Mouse (Mus musculus) 3134 (cell line): ENCODE measurements around the gene Zfp579.
"Not testable (repeated sequence)": the region's sequence is repeated elsewhere in the genome, so short reads cannot be mapped to it uniquely, and the experiment has no call there.

Experiments
- DNase-seq: peaks from one replicate; pipeline ENCODE4 v3.0.0-alpha.2; 2011; ENCODE audit warnings: low spot score; ENCODE audit not compliant: insufficient read length; ENCODE audit errors: extremely low read depth

The Zfp579 gene

DNA sequence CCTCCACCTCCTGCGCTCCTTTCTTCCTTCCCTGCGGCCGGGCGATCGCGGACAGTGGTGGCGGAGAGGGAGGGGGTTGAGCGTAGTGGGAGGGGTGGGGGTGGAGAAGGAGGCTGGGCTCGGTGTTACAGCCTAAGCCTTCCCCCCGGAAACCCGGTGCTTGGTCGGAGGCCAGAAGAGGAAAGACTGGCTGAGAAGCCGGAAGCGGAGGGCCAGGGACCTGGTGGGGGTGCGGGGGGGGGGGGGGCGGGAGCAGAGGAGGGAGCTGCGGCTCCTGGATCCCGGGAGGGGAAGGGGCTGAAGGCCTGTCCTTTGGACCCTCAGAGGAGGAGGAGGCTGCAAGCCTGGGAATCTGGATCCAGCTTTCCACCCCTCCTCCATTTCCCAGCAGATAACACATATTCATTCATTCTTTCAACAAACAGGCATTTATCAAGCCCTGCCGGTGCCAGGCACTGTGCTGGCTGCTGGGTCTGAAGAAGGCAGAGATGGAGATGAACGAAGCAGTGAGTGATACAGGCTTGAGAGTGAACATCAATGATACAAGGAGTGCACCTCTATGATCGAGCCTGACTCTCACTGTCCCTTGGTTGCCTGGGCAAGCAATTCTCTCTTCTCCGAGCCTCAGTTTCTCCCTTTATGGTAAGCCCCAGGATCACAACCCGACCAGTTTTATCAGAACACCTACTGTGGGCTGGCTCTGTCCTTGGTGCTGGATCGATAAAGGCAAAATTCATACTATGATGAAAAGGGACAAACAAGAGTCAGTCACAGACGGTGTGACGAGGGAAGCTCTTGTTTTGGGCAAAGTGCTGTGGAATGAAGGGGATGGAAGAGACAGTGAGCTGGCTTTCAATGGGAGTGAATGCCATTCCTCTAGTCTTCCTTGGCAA lies at the start of gene Zfp579:
Gene Zfp579 (minus strand): TSS at position 156 of the 893 bp plus-strand sequence.
- DNase-seq = peak; percentile 83

DNA sequence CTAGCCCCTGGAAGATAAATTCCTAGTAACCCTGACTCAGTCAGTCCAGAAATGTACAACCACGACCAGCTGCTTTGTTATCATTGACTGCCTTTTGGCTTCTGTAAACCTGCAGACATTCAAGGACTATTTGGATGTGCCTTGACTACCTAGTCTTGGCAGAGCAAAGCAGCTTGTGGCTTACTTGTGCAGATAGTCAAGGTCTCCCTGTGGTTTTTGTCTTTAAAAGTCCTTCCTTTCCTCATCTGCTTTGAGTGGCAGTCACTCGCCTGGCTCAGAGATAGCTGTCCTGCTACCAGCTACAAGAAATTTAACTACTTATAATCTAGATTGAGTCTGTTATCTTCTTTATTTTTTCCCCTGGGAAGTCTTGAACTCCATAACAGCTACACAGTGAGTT lies 49.0 kb upstream of the Zfp579 start:
- no peak for DNase-seq

DNA sequence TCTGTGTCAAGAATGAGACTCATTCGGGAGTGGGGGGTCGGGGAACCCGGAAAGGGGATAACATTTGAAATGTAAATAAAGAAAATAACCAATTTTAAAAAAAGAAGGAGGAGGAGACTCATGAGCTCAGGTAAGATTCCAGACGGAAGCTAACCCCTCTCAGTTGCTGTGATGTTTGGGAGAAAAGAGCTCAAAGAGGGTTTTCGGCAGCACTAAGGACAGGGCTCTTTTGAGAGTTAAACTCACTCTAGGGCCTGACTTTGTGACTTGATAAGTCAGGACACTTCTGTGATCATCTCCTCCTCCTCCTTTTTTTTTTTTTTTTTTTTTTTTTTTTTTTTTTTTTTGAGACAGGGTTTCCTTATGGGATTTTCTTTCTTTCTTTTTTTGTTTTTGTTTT lies 43.0 kb upstream of the Zfp579 start:
- DNase-seq = no peak

DNA sequence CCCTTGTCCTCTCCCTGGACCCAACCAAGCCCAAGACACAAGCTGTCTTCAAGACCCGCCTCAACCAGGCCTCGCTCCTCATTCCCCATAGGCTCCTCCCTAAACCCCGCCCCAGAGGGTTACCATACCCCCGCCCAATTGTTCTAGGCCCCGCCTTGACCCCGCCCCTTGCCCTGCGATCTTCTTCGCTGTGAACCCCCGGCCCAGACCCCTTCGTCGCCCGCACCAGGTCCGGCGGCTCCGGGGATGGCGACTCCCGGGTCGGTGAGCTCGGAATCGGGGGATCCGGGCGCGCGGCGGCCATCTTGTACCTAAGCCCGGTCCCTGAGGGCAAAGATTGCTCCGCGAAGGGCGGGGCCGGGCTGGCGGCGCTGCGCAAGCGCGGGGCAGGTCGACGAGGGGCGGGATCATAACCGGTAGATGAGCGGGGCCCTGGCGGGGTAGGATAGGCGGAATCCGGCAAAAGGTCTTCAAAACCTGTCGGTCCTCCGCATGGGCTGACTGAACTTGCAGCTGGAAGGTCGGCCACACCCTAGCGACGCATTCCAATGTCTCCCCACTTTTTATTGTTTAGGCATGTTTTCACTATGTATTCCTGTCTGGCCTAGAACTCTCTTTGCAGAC lies 42.3 kb upstream of the Zfp579 start, which contains the start of gene Zfp784:
Gene Zfp784 (minus strand): TSS at position 338 of the 624 bp plus-strand sequence.
- DNase-seq = peak; percentile 96

DNA sequence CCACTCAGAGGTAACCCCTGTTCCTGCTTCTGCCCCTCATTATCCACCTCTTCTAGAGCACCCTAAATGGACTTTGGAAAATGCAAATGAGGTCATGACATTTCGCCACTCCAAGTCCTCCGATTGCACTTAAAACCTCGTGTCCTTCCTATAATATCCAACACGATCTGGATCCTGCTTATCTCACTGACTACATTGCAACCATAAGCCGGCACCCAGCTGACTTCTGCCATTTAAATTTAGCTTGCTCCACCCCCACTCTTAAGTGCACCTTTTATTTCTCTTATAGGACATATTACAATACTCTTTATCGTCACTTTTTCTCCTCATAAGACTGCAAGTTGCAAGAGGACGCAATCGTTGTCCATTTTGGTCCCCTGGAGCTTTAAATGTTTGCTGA lies 41.5 kb upstream of the Zfp579 start:
- no peak for DNase-seq

DNA sequence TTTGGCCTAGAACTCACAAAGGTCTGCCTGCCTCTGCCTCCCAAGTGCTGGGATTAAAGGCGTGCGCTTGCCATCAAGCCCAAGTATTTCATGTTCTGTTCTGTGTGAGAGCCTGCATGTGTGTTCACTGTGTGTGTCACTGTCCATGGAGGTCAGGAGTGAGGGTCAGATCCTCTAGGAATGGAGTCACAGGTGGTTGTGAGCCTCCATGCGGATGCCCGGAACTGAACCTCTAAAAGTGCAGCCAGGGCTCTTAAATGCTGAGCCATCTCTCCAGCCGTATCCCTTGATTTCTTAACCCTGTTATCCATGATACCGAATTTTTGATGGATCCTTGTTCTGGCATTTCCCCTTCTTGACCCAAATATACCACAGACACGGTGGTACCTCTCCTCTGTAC lies 41.1 kb upstream of the Zfp579 start:
- no peak for DNase-seq

DNA sequence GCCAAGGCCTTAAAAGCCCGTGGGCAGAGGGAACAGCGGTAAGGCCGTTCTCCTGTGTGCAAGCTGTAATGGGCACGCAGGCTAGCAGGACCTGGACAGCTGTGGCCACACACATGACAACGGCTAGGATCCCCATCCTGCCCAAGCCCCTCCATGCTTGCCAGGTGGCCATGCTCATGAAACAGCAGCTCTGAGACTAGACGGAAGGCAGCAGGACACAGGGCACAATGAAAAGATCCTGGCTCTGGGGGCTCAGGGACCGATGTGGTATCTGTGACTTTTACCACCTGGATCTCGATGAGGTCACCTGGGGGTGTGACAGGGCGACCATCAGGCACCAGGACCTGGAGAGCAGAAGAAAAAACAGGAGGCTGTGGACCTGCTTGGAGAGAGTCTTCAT lies 40.2 kb upstream of the Zfp579 start:
- no peak for DNase-seq

DNA sequence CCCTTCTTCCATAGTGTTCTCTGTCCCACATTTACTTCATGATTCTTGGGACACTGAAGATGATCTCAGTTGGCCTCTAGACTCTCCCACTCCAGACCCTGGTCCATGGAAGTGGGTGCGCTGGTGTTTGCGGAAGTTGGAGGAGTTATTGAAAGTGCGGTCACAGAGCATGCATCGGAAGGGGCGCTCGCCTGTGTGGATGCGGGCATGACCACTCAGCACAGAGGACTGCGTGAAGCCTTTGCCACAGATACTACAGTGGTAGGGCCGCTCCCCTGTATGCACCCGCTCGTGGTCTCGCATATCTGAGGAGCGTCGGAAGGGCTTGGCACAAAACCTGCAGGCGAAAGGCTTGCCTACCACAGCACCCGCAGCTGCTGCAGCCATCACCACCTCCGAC lies 39.7 kb upstream of the Zfp579 start:
- DNase-seq = no peak

DNA sequence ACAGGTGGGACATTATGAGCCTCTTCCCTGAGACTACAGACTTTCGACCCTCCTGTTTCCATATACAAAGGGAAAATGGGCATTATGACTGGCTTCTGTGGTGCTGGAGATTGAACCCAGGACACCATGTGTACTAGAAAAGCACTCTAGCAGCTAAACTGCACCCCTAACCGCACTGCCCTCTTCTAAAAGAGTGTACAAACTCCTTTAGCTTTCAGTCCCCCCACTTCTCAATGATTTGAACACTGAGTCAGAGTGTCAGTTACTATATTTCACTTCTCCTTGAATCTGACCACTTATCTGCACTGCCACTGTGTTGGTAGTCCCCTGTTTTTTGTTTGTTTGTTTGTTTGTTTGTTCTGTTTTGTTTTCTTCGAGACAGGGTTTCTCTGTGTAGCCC lies 37.9 kb upstream of the Zfp579 start, which contains the start of gene 4632433K11Rik:
Gene 4632433K11Rik (plus strand): TSS at position 301 of the 400 bp plus-strand sequence.
- no peak for DNase-seq

DNA sequence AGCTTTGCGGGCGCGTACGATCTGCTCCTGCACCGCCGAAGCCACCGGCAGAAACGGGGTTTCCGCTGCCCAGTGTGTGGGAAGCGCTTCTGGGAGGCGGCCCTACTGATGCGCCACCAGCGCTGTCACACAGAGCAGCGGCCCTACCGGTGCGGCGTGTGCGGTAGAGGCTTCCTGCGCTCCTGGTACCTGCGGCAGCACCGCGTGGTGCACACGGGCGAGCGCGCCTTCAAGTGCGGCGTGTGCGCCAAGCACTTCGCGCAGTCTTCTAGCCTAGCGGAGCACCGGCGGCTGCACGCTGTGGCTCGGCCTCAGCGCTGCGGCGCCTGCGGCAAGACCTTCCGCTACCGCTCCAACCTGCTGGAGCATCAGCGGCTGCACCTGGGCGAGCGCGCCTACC lies 35.5 kb upstream of the Zfp579 start:
- no peak for DNase-seq

DNA sequence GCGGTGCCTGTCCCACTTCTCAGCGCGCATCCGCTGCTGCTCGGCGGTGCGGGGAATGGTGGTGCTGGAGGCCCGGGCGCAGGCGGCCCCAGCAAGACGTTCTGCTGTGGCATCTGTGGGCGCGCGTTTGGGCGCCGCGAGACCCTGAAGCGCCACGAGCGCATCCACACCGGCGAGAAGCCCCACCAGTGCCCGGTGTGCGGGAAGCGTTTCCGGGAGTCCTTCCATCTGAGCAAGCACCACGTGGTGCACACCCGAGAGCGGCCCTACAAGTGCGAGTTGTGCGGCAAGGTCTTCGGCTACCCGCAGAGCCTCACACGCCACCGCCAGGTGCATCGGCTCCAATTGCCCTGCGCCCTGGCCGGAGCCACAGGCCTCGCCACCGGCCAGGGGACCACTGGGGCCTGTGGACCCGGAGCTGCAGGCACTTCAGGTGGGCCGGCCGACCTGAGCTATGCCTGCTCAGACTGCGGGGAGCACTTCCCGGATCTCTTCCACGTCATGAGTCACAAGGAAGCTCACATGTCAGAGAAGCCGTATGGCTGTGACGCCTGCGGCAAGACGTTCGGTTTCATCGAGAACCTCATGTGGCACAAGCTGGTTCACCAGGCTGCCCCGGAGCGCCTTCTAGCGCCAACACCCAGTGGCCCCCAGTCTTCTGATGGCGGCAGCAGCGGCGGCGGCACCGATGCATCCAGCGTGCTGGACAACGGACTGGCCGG lies 34.8 kb upstream of the Zfp579 start:
- DNase-seq = no peak

DNA sequence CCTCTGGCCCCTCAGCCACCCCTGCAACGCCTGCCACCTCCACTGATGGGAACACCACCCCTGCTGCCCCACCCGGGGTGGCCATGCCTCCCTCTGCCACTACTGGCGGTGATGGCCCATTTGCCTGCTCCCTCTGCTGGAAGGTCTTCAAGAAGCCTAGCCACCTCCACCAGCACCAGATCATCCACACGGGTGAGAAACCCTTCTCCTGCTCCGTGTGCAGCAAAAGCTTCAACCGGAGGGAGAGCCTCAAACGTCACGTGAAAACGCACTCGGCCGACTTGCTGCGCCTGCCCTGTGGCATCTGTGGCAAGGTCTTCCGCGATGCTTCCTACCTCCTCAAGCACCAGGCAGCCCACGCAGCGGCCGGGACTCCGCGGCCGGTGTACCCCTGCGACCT lies 34.0 kb upstream of the Zfp579 start:
- DNase-seq = no peak

DNA sequence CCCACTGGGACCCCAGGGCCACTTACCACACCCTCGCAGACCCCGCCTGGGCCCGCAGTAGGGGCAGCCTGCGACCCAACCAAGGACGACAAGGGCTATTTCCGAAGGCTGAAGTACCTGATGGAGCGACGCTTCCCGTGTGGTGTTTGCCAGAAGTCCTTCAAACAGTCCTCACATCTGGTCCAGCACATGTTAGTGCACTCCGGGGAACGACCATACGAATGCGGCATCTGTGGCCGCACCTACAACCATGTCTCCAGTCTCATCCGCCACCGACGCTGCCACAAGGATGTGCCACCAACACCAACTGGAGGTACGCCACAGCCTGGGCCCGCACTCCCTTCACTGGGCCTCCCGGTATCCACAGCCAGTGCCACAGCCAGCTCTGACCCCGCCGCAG lies 33.6 kb upstream of the Zfp579 start:
- DNase-seq = no peak

DNA sequence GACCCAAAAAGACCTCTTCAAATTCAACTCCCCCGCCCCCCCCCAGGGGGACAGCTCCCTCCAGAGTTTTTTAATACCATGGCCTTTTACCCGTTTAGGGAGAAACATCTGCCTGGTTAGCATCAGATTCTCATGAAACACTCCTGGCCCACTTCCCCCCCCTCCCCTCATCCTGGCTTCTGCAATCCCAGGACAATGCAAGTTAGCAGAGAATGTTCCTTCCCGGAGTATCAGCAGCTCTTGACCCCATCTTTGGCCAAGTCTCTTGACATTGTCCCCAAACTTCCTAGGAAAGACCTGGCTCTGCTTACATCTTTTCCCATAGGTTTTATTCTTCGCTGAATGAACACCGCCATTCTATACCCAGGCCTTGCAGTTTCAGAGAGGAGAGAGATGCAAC lies 25.2 kb upstream of the Zfp579 start:
- no peak for DNase-seq

DNA sequence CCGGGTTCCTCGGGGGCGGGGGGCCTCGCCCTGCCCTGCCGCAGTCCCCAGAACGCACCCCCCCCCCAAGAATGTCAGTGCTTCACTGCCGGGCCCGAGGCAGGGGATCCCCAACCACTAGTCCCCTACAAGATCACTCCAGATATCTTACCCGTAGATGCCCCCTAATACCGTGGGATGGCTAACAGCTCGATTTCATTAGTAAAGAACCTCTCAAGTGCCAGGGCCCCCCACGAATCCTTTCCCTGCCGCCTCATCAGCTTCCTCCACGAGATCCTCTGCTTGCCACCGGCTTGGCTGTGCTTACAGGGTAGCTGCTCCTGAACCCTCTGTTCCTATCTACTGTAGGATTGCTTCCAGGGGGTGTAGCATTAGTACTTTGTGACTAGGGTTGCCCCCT lies 24.7 kb upstream of the Zfp579 start:
- DNase-seq = no peak

DNA sequence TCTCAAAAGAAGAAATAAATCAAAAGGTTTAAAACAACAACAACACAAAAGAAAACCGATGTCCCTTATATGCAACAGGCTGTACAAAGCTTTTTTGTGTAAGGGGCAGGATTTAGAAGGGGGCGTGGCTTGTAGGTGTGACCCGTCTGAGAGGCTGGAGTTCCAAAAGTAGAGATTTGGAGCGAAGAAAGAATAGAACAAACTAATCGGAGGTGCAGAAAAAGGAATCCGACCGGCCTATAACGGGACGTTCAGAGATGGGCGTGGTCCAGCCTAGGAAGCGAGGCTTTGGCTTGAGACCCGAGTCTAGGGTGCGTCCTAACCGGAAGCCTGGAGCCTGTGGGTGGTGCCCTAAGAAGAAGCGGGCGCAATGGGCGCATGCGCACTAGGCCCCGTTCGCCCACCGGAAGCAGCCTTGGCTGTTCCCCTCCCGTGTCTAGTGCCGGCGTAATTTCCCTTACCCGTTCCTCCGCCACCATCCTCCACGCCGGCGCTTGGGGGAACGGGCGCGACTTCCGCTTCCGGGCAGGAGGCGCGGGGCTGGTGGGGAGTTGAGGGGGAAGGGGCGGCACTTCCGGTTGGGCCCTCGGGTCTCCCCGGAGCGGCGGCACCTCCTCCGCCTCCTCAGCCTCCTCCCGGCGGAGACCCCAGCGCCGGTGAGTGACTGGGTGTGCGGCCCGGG lies 24.2 kb upstream of the Zfp579 start, which contains the start of the genes Zfp865 and Ccdc106:
Gene Zfp865 (plus strand): TSS at position 377 of the 682 bp plus-strand sequence.
Gene Ccdc106 (plus strand): TSS at position 554 of the 682 bp plus-strand sequence.
- DNase-seq = peak; percentile 99

DNA sequence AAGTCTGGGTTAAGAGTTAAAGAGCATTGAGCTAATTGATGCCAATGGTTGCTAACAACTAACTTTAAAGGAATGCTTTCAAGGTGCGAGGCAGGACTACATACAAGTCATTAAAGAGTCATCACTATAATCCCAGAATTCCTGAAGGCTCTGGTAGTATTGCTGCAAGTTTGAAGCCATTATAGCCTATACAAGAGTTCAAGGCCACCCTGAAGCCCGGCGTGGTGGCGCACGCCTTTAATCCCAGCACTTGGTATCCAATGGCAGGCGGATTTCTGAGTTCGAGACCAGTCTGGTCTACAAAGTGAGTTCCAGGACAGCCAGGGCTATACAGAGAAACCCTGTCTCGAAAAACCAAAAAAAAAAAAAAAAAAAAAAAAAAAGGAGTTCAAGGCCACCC lies 23.6 kb upstream of the Zfp579 start:
- DNase-seq = not testable (repeated sequence)

DNA sequence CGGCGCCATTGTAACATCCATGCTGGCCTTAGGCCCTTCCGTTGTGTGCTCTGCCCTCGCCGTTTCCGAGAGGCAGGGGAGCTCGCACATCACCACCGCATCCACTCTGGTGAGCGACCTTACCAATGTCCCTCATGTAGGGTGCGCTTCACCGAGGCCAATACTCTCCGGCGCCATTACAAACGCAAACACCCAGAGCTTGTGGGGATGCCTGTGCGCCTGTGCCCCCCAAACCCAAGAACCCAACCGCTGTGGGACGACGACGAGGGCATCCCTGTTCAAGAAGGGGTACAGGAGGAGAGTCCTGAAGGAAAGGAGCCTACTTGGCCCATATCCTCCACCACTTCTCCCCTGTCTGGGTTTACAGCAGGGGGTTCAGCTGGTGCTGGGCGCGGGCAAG lies 22.0 kb upstream of the Zfp579 start:
- no peak for DNase-seq

DNA sequence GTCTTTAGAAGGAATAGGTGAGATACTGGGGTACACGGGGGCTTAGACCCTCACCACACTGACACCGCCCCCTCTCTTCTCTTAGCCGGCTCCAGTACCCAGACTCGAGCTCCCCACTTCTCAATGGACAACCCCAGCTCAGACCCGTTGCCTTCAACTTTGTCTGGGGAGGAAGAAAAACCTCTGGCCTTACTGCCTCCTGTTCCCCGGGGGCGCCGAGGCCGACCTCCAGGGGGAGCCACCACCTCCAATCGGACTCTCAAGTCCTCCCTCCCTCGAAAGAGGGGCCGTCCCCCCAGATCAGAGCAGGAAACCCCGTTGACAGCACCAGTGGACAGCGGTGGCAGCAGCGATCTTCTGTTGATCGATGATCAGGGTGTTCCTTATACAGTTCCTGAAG lies 21.4 kb upstream of the Zfp579 start:
- DNase-seq = no peak

DNA sequence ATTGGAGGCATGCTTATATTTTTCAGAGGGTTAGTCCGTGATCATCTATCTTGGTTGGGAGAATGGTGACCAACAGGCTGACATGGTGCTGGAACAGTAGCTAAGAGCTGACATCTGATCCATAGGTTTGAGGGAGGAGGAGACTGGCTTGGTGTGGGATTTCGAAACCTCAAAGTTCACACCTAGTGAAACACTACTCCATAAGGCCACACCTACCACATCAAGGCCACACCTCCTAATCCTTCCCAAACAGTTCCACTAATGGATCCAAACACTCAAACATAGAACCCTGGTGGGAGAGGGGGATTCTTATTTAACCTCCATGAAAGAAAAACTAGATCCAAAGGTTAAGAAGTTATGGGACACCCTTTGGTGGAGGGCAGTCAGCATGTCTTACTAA lies 21.0 kb upstream of the Zfp579 start:
- no peak for DNase-seq

DNA sequence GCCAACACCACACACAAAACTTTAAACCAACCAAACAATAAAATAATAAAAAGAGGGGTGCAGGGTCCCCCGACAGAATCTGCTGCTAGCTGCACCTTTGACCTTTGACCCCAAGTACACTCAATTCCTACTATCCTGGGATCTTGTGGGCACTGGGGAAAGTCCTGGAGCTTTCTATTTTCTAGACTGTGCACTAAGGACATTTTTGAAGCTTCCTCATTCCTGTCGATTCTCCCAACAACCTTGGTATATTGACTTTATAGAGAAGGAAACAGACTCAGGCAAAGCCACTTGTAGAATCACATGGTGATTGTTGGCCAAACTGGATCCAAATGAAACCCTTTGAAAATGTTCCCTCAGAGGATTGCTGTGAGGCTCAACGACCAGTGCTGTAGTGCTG lies 20.1 kb upstream of the Zfp579 start:
- DNase-seq = no peak
